Mouse (Mus musculus) ES-Bruce4 (cell line): ENCODE data around the gene Bri3.

Experiments
- CTCF ChIP-seq: IDR thresholded peaks from one replicate; pipeline ENCODE4 v1.8.1; 2011; ENCODE audit warnings: low read depth, low read length
- POLR2A ChIP-seq: IDR thresholded peaks from one replicate; pipeline ENCODE4 v1.8.1; 2011; ENCODE audit warnings: low read length; ENCODE audit not compliant: insufficient read depth

- peak; percentile 97 for TF ChIP-seq CTCF
- TF ChIP-seq POLR2A, result no peak
Measured at GRCm38 (mm10) chr5:144214453-144214852, 29.8 kb upstream of the Bri3 start.
